Mouse (Mus musculus): ENCODE data around the gene Praf2.
"Not testable (repeated sequence)": the region's sequence is repeated elsewhere in the genome, so short reads cannot be mapped to it uniquely, and the experiment has no call there.

The Praf2 gene

GRCm38 (mm10) chrX:7733571-7734156, 5.4 kb downstream of the Praf2 start:
- no peak for ATAC-seq (ENCODE audit: insufficient number of reproducible peaks, low FRiP score, low TSS enrichment)

DNA sequence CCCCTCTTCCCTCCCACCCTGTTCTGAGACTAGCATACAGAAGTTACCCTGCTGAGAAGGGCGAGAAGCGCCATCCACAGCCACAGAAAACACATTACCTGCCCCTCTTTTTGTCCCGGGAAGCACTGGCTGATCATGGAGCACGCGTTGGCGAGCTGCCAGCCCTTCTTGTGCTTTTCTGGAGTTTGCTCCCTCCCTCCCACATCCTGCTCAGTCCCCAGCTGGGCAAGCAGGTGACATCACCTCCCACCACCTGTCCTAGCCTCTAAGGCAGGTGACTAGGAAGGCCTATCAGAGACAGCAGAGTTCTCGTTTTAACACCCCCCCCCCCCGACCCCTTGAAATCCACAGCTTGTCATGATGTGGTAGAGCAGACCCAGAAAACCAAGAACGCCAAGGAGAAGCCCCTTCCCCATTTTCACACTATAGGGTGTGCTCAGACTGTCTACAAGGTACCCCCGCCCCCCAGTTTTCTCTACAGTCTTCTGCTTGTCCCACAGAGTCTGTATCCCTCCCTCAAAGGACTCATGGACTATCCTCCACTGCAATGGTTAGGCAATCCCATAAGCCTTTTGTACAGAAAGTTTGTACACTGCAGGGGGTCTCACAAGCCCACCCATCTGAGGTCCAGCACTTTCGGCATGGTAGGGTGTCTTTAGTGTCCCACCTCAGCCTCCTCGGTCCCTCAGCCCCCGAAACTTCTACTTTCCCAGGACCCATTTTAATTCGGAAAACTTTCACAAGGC, 11.3 kb downstream of the Praf2 start:
- peak; percentile 60 for ATAC-seq (ENCODE audit: insufficient number of reproducible peaks, low FRiP score, low TSS enrichment)

GRCm38 (mm10) chrX:7740082-7740819, 12.0 kb downstream of the Praf2 start:
- ATAC-seq (ENCODE audit: insufficient number of reproducible peaks, low FRiP score, low TSS enrichment) = no peak

DNA sequence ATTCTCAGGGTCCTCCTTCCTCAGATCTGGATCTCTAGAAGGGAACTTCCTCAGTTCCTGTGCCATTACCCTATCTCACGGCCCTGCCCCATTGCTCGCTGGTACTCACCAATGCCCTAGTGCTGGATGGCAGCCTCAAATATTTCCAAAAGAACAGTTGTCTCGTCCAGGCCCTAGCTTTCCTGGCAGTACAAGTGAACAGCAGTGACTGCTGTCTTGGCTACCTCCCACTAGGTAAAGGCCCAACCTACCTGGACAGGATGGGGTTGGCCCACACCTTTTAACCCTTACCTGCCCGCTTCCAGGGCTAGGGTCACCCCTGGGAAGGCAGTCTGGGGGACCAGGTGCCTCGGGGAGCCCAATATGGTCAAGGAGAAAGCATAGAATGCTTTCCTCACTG, 12.9 kb downstream of the Praf2 start:
- ATAC-seq (ENCODE audit: insufficient number of reproducible peaks, low FRiP score, low TSS enrichment) = peak; percentile 42; the same call in 1 of the 2 replicates

DNA sequence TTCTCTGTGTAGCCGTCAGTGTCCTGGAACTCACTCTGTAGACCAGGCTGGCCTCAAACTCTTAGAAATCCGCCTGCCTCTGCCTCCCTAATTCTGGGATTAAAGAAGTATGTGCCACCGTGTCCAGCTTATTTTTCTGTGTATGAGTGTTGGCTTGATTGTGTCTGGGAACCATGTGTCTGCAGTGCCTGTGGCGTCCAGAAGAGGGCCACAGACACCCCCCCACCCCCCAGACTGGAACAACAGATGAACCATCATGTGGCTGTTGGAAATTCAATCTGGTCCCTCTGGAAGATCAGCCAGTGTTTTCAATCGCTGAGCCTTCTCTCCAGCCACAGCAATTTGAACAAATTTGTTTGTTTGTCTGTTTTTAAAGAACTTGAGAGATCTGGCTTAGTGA, 15.2 kb downstream of the Praf2 start:
- ATAC-seq (ENCODE audit: insufficient number of reproducible peaks, low FRiP score, low TSS enrichment) = no peak

GRCm38 (mm10) chrX:7744940-7745339, 16.7 kb downstream of the Praf2 start:
- no peak for ATAC-seq (ENCODE audit: insufficient number of reproducible peaks, low FRiP score, low TSS enrichment)

DNA sequence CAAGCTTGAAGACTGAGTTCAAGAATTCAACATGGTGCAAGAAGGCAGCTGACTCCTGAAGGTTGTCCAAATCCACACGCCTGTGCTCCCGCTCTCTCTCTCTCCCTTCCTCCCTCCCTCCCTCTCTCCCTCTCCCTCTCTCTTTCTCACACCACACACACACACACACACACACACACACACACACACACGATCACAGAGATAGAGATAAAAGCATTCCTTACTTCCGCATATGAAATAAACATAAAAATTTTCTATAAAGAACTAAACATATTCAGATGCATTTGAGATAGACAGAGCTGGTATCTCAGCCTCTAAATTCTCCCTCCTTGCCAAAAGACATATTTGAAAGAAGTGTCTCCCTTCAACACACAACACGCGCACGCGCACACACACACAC, 17.2 kb downstream of the Praf2 start:
- ATAC-seq (ENCODE audit: insufficient number of reproducible peaks, low FRiP score, low TSS enrichment) = no peak

DNA sequence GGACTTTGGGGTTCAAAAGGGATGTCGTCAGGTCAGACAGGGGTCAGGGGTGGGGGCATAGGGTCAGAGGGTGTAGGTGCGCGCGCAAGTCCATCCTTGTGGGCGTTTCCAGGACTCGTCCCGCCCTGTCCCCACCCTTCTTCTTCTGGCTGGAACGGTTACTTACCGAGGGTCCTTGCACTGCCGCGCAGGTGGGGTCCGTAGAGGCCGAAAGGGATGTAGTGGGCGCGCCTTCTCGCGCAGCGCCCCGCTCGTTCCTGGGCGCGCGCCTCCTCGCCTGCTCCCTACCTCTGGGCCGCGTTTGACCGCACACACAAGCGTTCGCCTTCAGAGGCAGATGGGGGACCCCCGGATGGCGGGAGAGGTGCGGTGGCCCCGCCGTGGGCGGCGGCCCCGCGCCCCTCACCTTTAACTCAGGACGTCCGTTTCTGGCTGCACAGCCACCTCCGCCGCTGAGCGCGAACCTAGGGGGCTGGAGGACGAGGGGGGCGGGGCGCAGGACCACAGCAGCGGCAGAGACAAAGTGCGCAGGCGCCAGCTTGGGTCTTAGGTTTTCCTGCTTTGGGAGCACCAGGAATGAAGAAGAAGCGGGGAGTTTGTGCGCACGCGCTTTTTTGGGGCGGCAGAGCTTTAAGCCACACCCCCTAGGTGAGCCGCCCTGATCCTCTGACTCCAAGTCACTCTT, 22.3 kb downstream of the Praf2 start, which contains the start of gene Ccdc120:
Ccdc120 (minus strand) TSS at position 474 of the 685 bp plus-strand sequence.
- ATAC-seq (ENCODE audit: insufficient number of reproducible peaks, low FRiP score, low TSS enrichment) = peak; percentile 93

DNA sequence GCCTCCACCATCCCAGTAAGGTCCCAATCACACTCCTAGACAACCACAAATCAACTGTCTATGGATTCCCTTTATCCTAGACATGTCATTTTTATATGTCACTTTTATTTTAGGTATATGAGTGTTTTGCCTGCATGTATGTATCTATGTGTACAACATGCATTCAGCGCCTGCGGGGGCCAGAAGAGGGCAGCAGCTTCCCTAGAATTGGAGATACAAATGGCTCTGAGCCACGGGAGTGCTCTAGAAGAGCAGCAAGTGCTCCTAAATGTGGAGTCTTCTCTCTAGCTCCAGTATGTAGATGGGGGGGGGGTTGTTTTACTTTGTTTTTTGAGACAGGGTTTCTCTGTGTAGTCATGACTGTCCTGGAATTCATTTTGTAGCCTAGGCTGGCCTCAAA, 25.4 kb downstream of the Praf2 start:
- ATAC-seq (ENCODE audit: insufficient number of reproducible peaks, low FRiP score, low TSS enrichment) = not testable (repeated sequence)

DNA sequence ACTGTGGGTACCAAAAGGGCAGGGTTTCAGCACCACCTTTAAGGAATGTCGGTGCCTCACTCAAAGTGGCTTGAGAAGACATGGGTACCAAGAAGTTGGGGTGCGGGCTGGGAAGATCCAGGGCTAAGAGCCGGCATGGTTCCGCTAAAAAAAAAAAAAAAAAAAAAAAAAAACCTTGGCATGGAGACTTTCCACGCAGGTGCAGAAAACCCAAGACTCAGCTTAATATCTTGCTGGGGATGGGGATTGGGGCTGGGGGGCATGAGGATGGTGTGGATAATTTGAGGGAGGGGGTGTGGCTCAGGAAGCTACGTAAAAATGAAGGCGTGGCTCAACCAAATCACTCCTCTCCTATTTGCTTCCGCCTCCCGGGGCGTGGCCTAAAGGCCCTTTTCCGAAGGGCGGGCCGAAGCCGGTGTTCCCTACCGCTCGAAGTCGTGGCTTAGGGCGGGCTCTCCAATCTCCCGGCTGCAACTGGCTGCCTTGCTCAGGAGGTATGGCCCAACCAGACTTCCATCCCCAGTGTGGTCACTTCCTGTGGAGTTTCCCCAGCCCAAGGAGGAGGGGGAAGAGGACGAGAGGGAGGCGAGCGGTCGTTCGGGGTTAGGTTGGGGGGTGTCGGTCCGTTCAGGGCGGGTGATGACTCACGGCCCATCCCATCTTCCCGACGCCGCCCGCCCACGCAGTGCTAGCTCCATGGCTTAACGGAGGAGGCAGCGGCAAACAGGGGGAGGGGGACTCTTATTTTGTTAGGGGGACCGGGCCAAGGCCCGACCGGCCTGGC, 34.1 kb downstream of the Praf2 start, which contains the start of gene Tfe3:
Tfe3 (plus strand) TSS at position 424 of the 784 bp plus-strand sequence.
- peak; percentile 99 for ATAC-seq (ENCODE audit: insufficient number of reproducible peaks, low FRiP score, low TSS enrichment)

DNA sequence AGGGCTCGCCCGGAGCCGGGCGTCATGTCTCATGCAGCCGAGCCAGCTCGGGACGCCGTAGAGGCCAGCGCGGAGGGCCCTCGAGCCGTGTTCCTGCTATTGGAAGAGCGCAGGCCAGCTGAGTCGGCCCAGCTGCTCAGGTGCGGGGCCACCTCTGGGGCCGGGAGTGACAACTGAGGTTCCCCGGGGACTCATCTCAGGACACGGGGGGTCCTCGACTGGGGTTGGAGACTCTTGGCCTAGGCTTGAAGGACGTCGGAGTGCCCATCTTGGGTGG, 34.6 kb downstream of the Praf2 start:
- peak; percentile 22 for ATAC-seq (ENCODE audit: insufficient number of reproducible peaks, low FRiP score, low TSS enrichment)

- ATAC-seq (ENCODE audit: insufficient number of reproducible peaks, low FRiP score, low TSS enrichment) = no peak
Measured at GRCm38 (mm10) chrX:7763631-7764393, 35.6 kb downstream of the Praf2 start.

DNA sequence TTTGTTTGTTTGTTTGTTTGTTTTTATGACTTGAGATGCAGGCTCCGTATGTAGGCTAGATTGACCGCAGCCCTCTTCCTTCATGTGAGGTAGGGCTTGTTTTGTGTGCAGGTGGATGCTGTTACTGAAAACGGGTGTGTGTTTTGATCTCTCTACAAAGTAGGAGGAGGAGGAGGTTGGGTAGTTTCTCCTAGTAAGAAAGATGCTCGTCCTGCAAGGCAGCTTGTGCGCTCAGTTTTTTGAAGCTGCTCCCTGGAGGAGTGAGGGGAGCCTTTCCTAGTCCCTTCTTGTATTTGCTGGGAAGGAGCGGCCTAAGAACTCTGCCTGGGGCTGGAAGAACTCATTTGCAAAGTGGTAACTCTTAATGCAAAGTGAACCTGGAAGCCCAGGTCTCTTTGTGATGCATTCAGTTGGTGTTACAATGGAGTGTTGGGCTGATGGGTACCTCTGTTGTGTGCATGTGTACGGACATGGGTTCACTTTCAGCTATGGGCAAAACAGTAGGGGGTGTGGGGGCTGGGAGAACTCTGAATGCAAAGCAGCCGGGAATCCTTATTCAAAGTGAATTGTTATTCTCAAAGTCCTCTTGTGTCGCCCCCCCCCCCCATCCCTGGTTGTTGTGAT, 36.5 kb downstream of the Praf2 start:
- no peak for ATAC-seq (ENCODE audit: insufficient number of reproducible peaks, low FRiP score, low TSS enrichment)

GRCm38 (mm10) chrX:7765281-7765670, 37.0 kb downstream of the Praf2 start:
- no peak for ATAC-seq (ENCODE audit: insufficient number of reproducible peaks, low FRiP score, low TSS enrichment)

- ATAC-seq (ENCODE audit: insufficient number of reproducible peaks, low FRiP score, low TSS enrichment) = no peak
Measured at GRCm38 (mm10) chrX:7765764-7766163, 37.5 kb downstream of the Praf2 start.

GRCm38 (mm10) chrX:7769302-7770017, 41.2 kb downstream of the Praf2 start:
- ATAC-seq (ENCODE audit: insufficient number of reproducible peaks, low FRiP score, low TSS enrichment) = no peak

- ATAC-seq (ENCODE audit: insufficient number of reproducible peaks, low FRiP score, low TSS enrichment) = no peak
Measured at GRCm38 (mm10) chrX:7772766-7773165, 44.5 kb downstream of the Praf2 start.

DNA sequence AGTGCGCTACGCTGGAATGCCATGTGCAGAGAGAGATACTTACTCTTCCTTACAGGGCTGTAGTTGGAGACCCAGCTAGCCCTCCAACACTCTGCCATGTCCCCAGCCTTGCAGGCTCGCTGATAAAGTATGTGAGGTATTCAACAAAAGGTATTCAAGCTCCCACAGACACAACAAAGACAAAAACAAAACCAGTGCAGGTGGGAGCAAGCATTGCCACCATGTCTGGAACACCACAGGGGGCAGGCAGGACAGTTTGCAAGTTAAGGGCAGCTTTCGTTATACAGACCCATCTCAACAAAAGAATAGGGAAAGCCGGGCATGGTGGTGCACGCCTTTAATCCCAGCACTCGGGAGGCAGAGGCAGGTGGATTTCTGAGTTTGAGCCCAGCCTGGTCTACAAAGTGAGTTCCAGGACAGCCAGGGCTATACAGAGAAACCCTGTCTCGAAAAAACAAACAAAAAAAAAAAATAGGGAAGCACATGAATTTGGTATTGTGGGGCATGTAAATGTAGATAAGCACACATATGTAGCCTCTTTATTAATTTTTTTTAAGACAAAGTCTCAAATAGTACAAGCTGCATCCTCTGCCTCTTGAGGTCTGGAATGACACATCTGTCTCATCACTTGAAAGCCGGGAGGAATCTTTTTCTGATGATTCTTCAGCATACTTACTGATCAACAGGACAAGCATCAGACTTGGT, 47.4 kb downstream of the Praf2 start:
- no peak for ATAC-seq (ENCODE audit: insufficient number of reproducible peaks, low FRiP score, low TSS enrichment)

Data from cerebellum, adult (tissue).